Mouse (Mus musculus): ENCODE results near the gene Cbx2. TPM values are rescaled to one million over a fixed set of nuclear protein-coding genes. Genes with fewer than 3 reads are reported as not detected.
A peak's percentile ranks its signal among the peaks of the same experiment; 100 is the strongest.

Gene Cbx2
- polyA plus RNA-seq (2016; fragmentation: Nextera tagmentation; extraction: Ambion mirVana): 84.2 and 89.3 TPM in 2 replicates

DNA sequence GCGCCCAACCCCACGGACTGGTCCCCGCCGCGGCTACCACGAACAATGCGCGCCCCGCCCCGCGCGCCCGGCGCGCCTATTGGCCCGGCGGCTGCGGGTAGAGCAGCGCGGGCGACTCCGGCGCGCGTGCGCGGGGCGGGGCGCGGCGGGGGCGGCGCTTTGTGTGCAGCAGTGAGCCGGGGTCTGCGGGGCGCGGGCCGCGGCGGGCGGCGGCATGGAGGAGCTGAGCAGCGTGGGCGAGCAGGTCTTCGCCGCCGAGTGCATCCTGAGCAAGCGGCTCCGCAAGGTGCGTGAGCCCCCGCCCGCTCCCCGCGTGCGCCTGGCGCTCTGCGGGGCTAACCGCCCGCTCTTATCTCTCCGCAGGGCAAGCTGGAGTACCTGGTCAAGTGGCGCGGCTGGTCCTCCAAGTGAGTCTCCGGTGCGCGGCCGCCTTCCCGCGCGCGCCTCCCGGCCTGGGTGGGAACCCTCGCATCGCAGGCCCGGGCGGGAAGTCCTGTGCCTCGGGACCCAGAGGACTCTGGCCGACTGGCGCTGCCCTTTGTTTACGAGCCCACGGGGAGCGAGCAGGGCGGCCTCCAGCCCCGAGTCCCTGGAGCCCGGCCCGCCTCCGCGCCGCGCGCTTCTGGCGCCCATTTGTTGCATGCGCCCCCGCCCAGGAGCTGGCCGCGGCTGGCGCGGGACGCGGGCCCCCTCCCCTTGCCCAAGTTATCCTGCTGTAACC, at the start of gene Cbx2:
Cbx2 (plus strand) TSS at position 68 of the 721 bp plus-strand sequence.
- peak within 1 kb of the TSS; percentile 97 for H3K27ac ChIP-seq
- under 1% methylated on average over 97 of the region's 99 CpGs for WGBS
- peaks cover 36% of the 10 kb centered on the region for H3K36me3 ChIP-seq (replicated peaks)
- peak within 1 kb of the TSS; percentile 94 for H3K4me2 ChIP-seq
- H3K9ac ChIP-seq: peak within 1 kb of the TSS; percentile 98
- H3K4me3 ChIP-seq (replicated peaks): peak within 1 kb of the TSS; percentile 95
- ATAC-seq (ENCODE audit: low FRiP score): peak; percentile 94
- peaks cover 30% of the 10 kb centered on the region for H3K27me3 ChIP-seq
- no peaks in the 10 kb centered on the region for H3K9me3 ChIP-seq
- H3K4me1 ChIP-seq: peaks cover 43% of the 10 kb centered on the region

DNA sequence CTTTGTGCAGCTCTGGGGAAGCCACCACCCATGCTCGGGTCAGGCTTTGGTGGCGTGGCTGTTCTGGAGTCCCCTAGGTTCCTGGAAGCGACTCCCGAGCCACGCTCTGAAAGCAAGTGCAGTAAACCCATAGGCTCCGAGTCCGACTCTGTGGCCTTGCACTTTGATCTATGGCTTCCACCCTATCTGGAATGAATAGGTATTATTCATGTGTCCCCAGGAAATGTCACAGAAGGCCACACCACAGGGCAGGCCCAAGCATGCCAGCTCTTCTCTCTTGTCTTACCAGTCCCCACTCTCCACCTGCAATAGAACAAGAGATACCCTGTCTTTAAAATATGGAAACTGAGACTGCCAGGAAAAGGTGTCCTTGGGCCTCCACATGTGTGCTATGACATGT, 48.4 kb upstream of the Cbx2 start:
- WGBS: 82% methylated on average over 7 of the region's 7 CpGs
- Histone ChIP-seq H3K9me3 (no peaks in the 10 kb centered on the region), H3K9ac (no peak overlapping the region), H3K27ac (peak overlapping the region; percentile 83; the same call in 1 of the 2 replicates), H3K27me3 (peaks cover 41% of the 10 kb centered on the region), H3K4me1 (peaks cover 27% of the 10 kb centered on the region), H3K4me2 (no peak overlapping the region), H3K36me3 (replicated peaks) (no peaks in the 10 kb centered on the region), H3K4me3 (replicated peaks) (no peak overlapping the region)
- no peak for ATAC-seq (ENCODE audit: low FRiP score)

DNA sequence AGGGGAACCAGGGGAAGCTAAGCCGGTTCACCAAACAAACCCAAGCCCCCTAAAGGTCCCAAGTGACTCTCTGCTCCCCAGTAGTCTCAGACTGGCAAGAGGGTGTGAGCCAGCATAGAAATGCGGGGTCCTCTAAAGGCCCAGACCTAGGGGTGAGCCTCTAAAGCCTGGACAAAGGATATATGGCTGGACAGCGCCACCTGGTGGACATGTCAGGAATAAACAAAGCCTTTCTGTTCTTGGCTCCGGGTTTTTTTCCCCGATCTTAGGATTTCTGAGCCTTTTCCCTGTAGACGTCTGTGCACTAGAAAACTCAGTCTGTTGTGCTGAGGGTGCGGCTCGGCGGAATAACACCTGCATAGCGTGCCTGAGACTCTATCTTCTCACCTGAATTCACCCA, 47.3 kb upstream of the Cbx2 start:
- Histone ChIP-seq H3K4me2 (peak overlapping the region; percentile 36), H3K4me3 (replicated peaks) (no peak overlapping the region; the same call in 1 of the 2 replicates), H3K9ac (no peak overlapping the region), H3K36me3 (replicated peaks) (no peaks in the 10 kb centered on the region), H3K27ac (no peak overlapping the region), H3K4me1 (peaks cover 27% of the 10 kb centered on the region), H3K27me3 (peaks cover 32% of the 10 kb centered on the region), H3K9me3 (no peaks in the 10 kb centered on the region)
- under 1% methylated on average over 10 of the region's 10 CpGs for WGBS
- peak; percentile 24; the same call in 1 of the 2 replicates for ATAC-seq (ENCODE audit: low FRiP score)

DNA sequence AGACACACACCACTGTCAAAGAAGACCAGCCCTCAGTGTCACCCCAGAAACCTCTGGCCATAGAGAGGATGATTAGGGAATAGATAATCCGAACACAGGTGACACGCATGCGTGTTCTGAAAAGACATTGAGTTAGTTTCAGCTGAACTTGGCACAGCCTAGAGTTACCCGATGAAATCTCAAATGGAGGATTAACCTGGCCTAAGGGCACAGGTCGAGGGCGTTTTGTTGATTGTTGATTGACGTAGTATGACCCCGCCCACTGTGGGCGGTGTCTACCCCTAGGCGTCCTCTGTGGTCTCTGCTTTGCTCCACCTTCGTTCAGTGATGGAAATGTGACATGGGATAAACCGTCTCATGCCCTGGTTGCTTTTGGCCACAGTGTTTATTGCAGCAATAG, 46.8 kb upstream of the Cbx2 start:
- H3K4me2 ChIP-seq: peak overlapping the region; percentile 36
- WGBS: 14% methylated on average over 12 of the region's 12 CpGs
- H3K9me3 ChIP-seq: no peaks in the 10 kb centered on the region
- no peak overlapping the region; the same call in 1 of the 2 replicates for H3K4me3 ChIP-seq (replicated peaks)
- peak; percentile 15; the same call in 1 of the 2 replicates for ATAC-seq (ENCODE audit: low FRiP score)
- peaks cover 27% of the 10 kb centered on the region for H3K4me1 ChIP-seq
- H3K27ac ChIP-seq: no peak overlapping the region
- H3K9ac ChIP-seq: no peak overlapping the region
- H3K36me3 ChIP-seq (replicated peaks): no peaks in the 10 kb centered on the region
- H3K27me3 ChIP-seq: peaks cover 27% of the 10 kb centered on the region

DNA sequence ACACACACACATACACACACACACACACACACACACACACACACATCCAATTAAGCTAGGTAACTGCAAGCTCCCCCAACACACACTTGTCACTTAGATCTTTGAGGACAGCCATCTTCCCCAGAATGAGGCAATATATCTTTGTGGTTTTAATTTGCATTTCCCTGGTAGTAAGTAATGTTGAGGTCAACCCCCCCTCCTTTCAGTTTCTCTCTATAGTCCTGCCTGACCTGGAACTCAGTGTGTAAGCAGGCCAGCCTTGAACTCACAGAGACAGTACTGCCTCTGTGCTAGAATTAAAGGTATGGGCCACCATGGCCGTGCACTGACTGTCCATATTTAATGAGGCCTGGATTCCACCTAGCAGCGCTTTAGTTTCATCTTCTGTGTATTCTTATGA, 42.4 kb upstream of the Cbx2 start:
- Histone ChIP-seq H3K9me3 (no peaks in the 10 kb centered on the region), H3K27ac (no peak overlapping the region), H3K4me2 (no peak overlapping the region), H3K36me3 (replicated peaks) (no peaks in the 10 kb centered on the region), H3K27me3 (peaks cover 32% of the 10 kb centered on the region), H3K4me3 (replicated peaks) (no peak overlapping the region), H3K4me1 (peaks cover 19% of the 10 kb centered on the region), H3K9ac (no peak overlapping the region)
- WGBS: 82% methylated on average over 2 of the region's 2 CpGs
- no peak for ATAC-seq (ENCODE audit: low FRiP score)

DNA sequence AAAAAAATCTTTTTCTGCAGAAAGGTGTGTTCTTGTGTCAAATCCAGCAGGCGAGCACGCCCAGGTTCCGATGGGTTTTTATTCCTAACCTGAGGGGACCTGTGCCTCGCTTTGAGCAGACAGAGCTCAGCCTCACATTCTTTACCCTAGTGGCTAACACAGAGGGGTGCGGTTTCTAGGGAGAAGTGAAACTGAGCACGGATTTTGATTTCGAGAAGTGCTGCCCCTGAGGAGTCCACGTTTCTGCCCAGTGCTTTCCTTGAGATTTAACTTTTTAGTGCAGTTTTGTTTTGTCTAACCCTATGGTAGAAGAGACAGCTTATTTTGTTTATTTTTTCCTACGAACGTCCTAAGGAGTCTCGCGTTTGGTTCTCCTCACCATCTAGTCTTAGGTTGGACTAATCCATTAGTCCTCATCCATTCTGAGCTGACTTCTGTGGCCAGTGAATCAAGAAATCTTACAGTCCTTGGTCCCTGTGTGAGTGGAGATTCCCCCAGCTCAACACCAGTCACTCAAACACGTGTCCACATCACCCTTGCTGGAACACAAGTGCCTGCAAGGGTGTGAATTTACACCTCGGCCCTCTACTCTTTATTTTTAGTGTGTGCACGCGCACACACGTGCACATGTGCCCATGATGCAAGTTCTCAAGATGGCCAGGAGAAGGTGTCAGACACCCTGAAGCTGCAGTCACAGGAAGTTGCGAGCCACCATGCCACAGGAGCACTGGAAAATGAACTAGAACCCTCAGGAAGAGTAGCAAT, 41.6 kb upstream of the Cbx2 start:
- H3K36me3 ChIP-seq (replicated peaks): no peaks in the 10 kb centered on the region
- peaks cover 16% of the 10 kb centered on the region; the same call in 1 of the 2 replicates for H3K4me1 ChIP-seq
- H3K9me3 ChIP-seq: no peaks in the 10 kb centered on the region
- no peak overlapping the region for H3K27ac ChIP-seq
- no peak overlapping the region for H3K4me2 ChIP-seq
- H3K9ac ChIP-seq: no peak overlapping the region
- peaks cover 29% of the 10 kb centered on the region for H3K27me3 ChIP-seq
- no peak for ATAC-seq (ENCODE audit: low FRiP score)
- 67% methylated on average over 18 of the region's 18 CpGs for WGBS
- no peak overlapping the region for H3K4me3 ChIP-seq (replicated peaks)

DNA sequence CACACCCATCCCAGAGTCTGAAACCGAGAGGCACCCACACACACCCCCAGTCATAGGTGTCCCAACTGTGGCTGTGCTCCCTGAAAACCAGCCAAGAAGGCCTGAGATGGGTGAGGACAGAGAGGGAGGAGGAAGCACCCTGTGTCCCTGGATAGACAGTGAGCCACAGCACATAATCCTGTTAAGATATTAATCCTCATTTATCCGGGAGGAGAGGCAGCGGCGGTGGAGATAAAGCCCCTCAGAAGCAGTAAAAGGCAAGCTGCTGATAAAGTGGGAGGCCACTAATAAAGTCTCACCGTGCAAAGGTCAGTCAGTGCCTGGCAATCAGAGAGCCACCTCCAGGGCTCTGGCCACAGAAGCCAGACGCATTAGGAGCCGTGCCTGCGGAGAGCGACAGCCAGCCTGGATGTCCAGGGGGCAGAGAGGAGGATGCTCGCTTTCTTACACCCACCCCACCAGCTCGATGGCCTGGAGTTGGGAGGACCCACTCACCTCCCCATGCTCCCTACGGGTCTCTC, 40.1 kb upstream of the Cbx2 start:
- peaks cover 16% of the 10 kb centered on the region; the same call in 1 of the 2 replicates for H3K4me1 ChIP-seq
- H3K9ac ChIP-seq: no peak overlapping the region
- H3K9me3 ChIP-seq: no peaks in the 10 kb centered on the region
- no peak for ATAC-seq (ENCODE audit: low FRiP score)
- peaks cover 31% of the 10 kb centered on the region; the same call in 1 of the 2 replicates for H3K27me3 ChIP-seq
- H3K4me2 ChIP-seq: no peak overlapping the region
- H3K36me3 ChIP-seq (replicated peaks): no peaks in the 10 kb centered on the region
- no peak overlapping the region for H3K4me3 ChIP-seq (replicated peaks)
- 60% methylated on average over 12 of the region's 12 CpGs for WGBS
- H3K27ac ChIP-seq: no peak overlapping the region

DNA sequence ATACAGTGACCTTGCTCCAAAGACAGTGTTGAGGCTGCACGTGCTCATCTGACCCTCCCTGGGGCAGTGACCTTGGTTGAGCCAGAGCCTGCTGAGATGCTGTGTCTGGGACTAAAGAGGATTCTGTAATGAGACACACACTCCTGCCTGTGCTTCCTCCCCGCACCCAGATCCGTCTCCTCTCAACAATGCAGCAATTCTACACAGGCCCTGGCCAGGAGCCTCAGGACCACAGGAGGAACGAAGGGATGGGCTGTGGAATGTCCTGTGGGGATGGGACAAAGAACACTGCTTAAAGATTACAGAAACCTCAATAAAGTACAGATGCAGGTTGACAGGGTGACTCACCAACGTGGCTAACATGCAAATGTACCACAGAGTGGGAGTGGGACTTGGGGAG, 37.2 kb upstream of the Cbx2 start:
- no peaks in the 10 kb centered on the region for H3K9me3 ChIP-seq
- H3K27ac ChIP-seq: no peak overlapping the region
- H3K9ac ChIP-seq: no peak overlapping the region
- no peak for ATAC-seq (ENCODE audit: low FRiP score)
- H3K36me3 ChIP-seq (replicated peaks): no peaks in the 10 kb centered on the region
- WGBS: 62% methylated on average over 5 of the region's 5 CpGs
- H3K27me3 ChIP-seq: 0 out of 2 replicates have a peak, but pooled peaks cover 20% of the 10 kb centered on the region
- peaks cover 16% of the 10 kb centered on the region; the same call in 1 of the 2 replicates for H3K4me1 ChIP-seq
- no peak overlapping the region for H3K4me2 ChIP-seq
- no peak overlapping the region for H3K4me3 ChIP-seq (replicated peaks)

DNA sequence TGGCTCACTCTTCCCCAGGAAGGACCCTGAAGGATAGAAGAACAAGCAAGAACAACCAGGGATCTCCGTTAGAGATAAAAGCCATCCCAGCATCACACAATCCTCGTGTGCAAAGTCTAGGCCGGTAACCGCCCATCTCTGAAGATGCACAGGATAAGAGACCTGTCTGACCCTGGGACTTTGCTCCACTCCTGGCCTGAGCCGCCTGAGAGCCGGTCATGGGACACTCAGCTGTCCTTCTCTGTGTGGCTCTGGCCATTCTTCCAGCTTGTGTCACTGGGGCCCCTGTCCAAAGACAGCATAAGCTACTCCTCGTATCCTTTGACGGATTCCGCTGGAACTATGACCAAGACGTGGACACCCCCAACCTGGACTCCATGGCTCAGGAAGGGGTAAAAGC, 34.8 kb upstream of the Cbx2 start, which contains the start of gene Enpp7:
Enpp7 (plus strand) TSS at position 190 of the 400 bp plus-strand sequence.
- Histone ChIP-seq H3K9ac (no peak within 1 kb of the TSS), H3K27ac (no peak within 1 kb of the TSS), H3K27me3 (peaks cover 13% of the 10 kb centered on the region; the same call in 1 of the 2 replicates), H3K4me3 (replicated peaks) (no peak within 1 kb of the TSS), H3K4me1 (peaks cover 8% of the 10 kb centered on the region; the same call in 1 of the 2 replicates), H3K36me3 (replicated peaks) (no peaks in the 10 kb centered on the region), H3K4me2 (no peak within 1 kb of the TSS), H3K9me3 (no peaks in the 10 kb centered on the region)
- 93% methylated on average over 10 of the region's 10 CpGs for WGBS
- no peak for ATAC-seq (ENCODE audit: low FRiP score)

DNA sequence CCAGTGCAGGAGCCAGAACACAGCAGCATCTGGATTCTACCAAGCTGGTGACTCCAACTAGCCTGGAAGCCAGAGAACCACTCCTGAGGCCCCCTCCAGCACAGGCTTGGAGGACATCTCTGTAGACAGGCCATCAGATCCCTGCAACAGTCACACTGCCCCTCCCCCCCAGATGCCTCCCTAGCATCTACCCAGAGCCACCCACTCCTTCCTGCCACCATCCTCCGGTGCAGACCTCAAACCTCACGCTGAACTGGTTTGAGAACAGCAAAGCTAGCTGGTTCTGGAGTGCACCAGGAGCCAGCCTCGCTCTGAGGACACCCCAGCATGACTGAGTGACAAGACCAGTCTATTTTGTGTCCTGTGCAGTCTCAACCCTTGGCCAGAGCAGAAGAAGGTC, 30.0 kb upstream of the Cbx2 start:
- Histone ChIP-seq H3K4me3 (replicated peaks) (no peak overlapping the region), H3K27me3 (peaks cover 22% of the 10 kb centered on the region), H3K4me1 (peaks cover 7% of the 10 kb centered on the region), H3K27ac (no peak overlapping the region), H3K9me3 (no peaks in the 10 kb centered on the region), H3K36me3 (replicated peaks) (no peaks in the 10 kb centered on the region), H3K4me2 (no peak overlapping the region), H3K9ac (no peak overlapping the region)
- 78% methylated on average over 3 of the region's 3 CpGs for WGBS
- ATAC-seq (ENCODE audit: low FRiP score): no peak

DNA sequence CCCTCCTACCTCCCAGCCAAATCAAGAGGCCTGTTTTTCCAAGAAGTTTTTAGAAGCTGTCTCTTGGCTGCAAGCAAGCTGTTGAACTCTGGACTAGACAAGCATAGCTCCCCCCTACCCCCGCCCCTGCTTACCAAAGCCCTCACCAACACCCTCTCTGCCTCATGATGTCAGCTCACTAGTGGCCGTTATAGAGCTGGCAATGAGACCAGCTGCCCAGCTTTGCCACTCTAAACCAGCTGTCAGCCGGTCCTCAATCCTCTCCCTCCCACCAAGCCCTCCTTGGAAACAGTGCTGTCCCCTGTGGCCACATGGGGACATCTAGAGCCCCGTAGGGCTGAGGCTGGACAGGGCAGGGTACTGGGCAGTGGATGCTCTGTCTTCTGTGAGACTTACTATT, 27.3 kb upstream of the Cbx2 start:
- no peak overlapping the region for H3K4me3 ChIP-seq (replicated peaks)
- ATAC-seq (ENCODE audit: low FRiP score): no peak
- H3K36me3 ChIP-seq (replicated peaks): no peaks in the 10 kb centered on the region
- no peaks in the 10 kb centered on the region for H3K9me3 ChIP-seq
- 22% methylated on average over 4 of the region's 4 CpGs for WGBS
- H3K4me1 ChIP-seq: peaks cover 27% of the 10 kb centered on the region
- 0 out of 2 replicates have a peak overlapping the region, but pooled peaks have one; percentile 1 for H3K9ac ChIP-seq
- H3K27me3 ChIP-seq: peaks cover 36% of the 10 kb centered on the region
- no peak overlapping the region for H3K4me2 ChIP-seq
- H3K27ac ChIP-seq: no peak overlapping the region

DNA sequence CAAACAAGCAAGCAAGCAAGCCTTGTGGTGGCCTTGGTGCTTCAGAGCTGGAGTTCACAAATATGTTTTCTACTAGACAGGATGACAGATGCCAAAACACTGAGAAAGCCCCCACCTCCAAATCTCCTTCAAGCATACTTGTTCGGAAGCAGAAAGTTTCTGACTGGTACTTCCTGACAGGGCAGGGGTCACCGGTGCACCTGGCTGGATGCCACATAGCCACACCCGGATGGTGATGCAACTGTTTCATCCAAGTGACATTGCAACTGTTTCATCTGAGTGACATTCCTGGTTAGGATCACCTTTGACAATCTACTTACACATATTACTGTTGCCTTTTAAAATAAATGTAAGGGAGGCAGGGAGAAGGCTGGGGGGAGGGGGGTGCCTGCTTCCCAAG, 25.6 kb upstream of the Cbx2 start:
- 84% methylated on average over 3 of the region's 3 CpGs for WGBS
- H3K4me1 ChIP-seq: peaks cover 27% of the 10 kb centered on the region
- peaks cover 48% of the 10 kb centered on the region for H3K27me3 ChIP-seq

More for the DNA sequence above, 25.6 kb upstream of the Cbx2 start:
- Histone ChIP-seq H3K9ac (peak overlapping the region; percentile 7; the same call in 1 of the 2 replicates), H3K9me3 (no peaks in the 10 kb centered on the region), H3K4me2 (no peak overlapping the region), H3K36me3 (replicated peaks) (no peaks in the 10 kb centered on the region), H3K27ac (no peak overlapping the region), H3K4me3 (replicated peaks) (no peak overlapping the region)
- no peak for ATAC-seq (ENCODE audit: low FRiP score)
